Mouse (Mus musculus) lung, postnatal 25 days (tissue): ENCODE data around the gene 5730480H06Rik.
A peak's percentile ranks its signal among the peaks of the same experiment; 100 is the strongest.

Experiments
- DNase-seq: peaks from one replicate; pipeline ENCODE4 v3.0.0; 2022; ENCODE audit warnings: low spot score

The 5730480H06Rik gene

DNA sequence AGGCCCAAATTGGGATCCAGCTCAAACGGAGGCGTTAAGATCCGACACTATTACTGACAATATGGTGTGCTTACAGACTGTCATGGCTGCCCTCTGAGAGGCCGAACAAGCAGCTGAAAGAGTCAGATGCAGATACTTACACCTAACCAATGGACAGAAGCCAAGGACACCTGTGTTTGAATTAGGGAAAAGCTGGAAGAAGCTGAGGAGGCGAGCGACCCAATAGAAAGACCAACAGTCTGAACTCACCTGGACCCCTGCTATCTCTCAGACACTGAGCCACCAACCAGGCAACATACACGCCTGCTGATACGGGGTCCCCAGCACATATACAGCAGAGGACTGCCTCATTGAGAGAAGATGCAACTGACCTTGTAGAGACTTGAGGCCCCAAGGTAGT is at the start of gene 5730480H06Rik:
5730480H06Rik (plus strand) TSS at position 301 of the 400 bp plus-strand sequence.
- no peak for DNase-seq

DNA sequence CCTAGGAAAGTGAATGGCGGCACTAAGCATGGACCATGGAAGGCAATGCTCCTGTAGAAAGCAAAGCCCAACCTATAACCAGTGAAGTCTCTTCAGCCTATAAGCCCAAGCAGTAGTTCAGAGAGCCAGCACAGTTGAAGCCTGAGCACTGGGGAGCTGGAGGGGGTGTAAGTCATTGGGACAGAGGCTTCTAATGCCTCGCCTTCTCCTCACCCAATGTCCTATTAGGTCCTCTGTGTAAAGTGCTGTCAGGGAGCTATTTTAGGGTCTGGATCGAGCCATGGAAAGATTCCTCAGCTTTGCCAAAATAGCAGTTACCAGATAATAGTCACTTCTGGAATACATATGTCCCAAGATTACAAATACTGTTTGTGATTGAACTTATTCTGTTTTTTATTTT is 26.6 kb upstream of the 5730480H06Rik start:
- peak; percentile 4 for DNase-seq

DNA sequence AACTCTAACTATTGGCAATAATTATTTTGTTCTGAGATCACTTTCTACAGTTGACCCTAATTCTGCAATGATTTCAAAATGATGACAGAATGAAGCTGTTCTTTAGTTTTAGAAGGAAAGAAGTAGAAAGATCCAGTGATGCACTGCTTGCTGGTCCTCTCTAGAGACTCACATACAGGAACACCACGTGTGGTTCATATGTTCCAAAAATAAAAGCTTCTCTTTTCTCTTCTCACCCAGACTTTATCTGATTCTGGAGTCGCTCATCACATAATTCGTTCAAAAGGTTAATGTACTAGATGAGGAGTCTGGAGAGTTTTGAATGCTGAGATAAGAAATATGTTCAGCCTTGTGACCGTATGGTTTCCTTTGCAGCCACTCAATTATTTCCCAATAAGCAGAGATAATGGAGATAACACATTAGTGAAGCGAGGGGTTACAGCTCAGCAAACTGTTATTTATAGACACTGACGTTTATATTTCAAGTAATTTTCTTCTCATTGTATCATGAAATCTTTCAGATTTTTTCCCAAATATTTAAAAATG is 12.6 kb upstream of the 5730480H06Rik start:
- DNase-seq: peak; percentile 40

DNA sequence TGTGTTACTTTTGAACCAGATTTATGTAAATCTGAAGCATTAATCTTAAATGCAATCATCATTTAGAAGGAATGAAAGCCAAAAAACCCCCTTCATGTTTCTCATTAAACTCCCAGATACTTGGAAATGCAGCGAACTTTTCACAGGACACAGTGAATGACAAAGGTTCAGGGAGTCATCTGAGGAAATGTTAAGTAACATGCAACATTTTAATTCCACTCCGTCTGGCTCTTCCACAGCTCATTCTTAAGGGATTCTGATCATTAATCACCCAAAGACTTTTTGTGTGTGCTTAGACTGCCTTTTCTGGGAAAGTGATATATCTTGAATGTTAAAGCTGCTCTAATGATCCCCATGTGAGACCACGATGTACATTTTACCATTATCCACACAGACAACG is 7.2 kb upstream of the 5730480H06Rik start:
- DNase-seq: no peak

DNA sequence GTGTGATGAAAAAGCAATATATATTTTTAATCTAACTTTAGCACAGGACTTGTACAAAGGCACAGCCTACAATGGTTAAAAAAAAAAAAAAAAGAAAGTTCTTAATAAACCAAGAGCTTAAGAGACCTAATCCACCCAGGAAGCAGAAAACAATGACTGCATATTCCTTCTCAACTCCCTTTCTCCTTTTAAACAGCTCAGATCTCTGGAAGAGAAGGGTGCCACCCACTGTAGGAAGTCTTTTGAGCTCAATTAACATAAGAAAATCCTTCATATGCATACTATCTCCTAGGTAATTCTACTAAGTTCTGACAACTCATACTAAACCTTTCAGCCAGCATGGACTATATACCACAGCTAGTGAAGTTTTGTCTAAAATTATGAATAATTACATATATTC is 1.5 kb upstream of the 5730480H06Rik start:
- DNase-seq: no peak

DNA sequence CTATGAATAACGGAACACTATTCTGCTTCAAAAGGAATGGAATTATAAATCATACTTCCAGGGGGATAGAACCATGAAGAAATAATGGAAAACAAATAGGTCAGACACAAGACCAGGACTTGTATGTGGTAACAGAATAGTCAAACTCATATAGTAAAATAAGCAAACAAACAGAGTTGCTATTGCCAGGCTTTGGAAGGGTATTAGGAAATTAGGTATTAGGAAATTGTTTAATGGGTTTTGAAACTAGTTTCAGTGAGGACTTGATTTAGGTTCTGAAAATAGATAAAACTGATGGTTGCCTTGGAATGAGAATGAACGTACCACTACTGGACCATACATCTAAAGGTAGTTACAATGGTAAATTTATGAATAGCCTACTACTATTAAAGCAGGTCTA is 2.0 kb downstream of the 5730480H06Rik start:
- no peak for DNase-seq

DNA sequence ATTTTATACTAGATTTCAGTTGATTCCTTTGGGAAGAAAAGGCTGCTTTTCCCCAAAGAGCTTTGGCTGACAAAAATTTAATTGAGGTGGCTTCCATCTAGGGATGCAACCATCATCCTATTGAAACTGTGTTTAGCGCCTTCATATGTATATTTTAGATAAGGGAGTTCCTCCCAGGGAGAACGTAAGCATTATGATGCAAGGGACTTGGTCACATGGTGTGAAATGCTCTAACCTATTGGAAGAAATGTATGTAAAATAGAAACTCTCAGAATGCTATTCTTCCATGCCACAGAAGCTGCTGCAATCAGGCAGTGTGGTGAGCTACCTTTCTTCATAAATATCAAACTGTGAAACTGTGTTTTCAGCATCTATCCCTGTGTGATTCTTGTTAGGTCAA is 3.1 kb downstream of the 5730480H06Rik start:
- no peak for DNase-seq

DNA sequence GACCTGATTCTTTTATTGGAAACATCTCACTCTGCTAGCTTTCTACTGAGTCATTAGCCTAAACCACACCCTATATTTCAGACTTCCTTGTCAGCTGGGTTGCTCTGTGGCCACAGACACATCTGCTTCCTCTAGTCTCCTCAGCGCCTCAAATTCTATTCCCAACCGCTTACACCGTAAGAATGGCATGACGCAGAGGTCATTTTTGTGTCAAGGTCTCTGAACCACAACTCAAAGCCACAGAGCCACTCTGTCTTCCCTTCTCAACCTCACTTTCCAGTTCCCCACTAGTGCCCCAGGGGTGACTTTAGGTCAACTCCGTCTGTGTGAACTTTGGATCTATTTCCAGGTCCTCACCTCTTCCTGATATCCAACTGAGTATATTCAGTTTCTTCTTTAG is 3.7 kb downstream of the 5730480H06Rik start:
- DNase-seq: no peak

DNA sequence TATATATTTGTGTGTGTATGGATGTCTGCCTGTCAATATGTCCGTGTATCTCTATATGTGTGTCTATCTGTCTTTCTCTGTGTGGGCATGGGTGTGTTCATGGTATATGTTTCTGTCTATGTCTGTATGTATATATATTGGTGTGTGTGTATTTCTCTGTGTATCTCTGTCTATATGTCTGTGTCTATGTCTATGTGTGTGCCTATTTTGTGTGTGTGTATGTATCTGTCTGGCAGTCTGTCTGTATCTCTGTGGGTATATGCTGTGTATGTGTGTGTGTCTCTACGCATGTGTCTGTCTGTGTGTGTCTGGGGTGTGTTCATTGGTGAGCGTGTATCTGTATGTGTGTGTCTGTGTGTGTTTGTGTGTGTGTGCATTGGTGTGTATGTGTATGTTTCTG is 5.7 kb downstream of the 5730480H06Rik start:
- DNase-seq: no peak

DNA sequence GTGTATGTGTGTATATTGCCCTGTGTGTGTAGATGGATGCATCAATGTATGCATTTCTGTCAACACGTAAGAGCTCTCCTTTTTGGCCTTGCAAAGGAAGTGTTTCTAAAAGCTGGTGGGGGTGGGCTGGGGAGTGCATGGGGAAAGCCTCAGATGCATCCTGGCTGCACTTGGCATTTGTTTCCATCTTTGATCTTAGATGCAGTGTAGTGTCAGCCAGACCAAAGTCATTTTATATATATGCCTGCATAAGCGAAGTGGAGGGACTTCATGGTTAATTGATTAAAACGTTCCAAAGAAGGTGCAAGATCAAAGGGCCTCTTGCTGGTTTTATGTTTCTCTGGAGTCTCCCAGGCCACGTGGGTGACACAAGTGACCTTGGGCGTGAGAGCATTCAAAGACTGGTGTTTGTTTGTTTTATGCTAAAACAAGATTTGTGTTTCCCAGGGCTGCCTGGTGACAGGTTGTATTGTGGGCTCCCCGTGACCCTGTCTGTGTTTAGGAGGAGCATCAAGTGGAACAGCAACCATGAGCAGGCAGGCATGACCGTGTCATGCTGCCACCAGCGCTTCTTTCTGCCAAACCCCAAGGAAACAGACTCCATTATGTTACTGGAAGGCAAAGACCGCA is 6.2 kb downstream of the 5730480H06Rik start:
- no peak for DNase-seq

DNA sequence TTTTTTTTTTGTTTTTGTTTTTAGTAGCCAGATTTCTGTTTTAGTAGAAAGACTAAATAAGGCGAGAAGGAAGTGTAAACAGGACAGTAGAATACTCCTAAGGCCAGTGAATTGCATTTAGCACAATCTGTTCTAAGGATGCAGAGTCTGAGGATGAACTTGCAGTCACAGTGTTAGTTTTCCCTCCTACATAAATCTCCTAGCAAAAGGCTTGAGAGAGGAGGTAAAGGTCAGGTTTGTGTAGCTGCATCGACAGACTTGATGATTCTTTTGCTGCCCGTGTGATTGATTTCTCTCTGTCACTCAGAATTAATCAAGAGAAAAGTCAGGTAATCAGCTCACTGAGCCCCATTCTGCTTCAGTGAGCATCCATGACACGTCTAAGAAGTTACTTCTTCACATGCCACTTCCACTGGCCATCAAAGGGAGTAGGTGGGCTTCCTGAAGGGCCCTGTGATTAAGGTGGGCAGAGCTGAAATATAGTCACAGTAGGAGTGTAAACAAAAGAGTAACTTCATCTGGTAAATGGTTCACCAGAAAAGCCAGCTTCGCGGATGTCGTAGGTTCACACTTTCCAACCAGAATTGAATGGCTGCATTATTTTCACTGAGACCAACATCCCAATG is 13.2 kb downstream of the 5730480H06Rik start:
- no peak for DNase-seq

DNA sequence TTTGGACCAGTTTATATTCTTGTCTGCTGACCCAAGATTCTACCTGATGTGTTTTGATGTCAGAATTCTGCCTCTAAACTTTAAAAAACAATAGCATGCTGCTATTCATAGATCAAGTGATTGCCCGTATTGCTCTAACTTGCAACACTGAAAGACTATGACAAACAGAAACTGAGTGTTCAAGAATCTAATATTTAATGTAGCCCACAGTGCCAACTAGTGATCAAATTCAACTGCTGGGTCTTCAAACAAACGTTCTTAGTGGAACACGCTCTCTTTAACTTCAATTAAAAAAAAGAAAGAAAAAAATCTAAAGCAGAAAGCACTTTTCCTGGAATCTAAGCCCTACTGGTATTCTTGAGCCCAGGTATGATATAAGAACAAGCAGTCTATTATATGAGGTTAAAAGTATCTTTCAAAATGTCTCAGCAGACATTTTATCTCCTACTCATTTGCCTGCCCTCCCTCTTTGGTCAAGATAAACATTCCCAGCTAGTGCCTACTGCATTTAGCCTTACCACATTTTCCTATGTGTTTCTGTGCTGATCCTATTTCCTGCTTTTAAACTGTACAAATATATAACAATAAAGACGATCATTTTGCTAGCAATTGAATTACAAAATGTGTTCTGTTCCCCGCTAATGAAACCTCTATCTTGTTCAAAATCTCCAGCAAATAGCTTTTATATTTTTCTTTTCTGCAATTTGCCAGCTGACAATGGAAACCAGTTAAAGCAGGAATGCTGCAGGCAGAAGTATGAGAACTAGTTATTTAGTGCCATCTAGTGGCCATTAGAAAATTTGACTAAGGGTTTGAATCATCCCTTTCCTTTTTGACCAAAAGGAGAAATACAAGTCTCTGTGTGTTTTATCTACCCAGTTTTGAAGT is 17.6 kb downstream of the 5730480H06Rik start:
- peak; percentile 24 for DNase-seq

DNA sequence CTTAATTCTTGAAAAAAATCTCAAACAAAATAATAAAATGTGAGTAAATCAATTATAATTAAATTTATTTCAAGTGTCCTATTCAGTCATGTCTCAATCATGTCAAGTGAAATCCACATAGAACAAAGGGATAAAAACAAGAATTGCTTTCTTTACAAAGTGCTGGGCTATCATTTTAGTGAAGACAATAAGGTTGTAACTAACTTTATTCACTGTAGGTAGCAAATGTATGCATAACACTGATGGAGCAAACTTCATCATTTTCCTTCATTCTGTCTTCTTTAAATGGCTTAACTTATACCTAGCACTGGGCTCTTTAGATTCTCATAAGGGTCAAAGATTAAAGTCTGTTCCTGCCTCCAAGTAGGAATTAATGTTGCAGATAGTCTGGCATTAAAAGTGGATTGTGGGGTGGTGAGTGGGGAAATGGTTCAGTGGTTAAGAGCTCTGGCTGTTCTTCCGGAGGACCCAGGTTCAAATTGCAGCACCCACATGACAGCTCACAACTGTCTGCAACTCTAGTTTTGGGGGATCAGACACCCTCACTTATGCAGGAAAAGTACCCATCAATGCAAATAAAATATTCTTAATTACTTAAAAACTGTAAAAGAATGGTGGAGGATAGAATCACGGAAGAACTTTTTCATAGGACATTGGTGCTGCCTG is 18.4 kb downstream of the 5730480H06Rik start:
- no peak for DNase-seq

DNA sequence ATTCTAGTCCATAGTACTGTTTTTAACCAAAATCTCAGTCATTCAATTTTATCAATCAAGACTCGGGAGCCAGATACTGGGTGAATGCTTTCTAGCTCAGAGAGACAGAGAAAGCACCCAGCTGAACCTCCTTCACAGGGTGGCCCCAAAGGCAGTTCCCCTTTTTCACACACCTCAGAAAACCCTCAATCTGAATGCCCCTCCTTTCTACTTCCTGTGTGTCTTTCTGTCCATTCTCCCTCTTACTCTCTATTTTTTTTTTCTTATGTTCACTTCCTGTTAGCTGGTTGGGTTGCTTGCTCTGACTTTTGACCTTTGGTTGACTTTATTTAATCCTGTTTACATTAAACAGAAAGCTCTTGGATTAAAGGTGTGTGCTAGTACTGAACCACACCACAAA is 21.6 kb downstream of the 5730480H06Rik start:
- DNase-seq: no peak

DNA sequence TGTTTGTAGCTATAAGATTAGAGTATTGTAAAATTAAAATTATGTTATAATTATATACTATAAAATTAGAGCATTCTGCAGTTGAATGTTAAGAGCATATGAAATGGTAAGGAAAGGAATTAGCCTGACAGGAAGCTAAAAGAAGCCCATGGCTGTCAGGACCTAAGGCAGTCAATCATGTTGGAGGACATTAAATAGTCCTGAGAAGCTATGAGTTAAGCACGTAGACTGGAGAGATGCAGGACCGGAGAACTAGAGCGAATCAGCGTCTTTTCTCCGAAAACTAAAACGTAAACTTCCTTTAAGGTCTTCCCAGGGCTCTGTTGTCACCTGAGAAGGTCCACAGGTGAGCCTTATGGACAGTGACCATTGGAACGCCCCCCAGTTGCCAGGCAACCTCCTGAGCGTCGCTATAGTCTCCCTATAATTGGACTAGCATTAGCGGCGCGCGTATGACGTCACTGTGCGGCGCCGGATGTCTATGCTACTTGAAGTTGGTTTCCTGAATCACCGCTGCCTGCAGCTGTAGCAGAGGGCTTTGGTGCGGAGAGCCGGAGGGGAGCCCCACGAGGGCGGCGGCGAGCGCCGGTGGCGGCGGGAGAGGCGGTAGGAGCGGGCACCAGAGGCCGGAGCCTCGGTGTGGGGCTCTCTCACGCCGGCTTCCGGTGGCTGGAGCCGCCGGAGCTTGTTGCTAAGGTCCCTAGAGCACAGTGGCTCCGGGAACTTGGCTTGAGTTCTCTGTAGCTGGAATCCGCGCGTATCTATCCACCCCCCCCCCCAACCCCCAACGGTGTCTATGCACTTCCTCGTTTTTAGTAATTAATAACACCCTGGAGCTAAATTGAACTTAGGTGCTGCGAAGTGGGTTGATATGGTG is 44.4 kb downstream of the 5730480H06Rik start:
- DNase-seq: peak; percentile 94

DNA sequence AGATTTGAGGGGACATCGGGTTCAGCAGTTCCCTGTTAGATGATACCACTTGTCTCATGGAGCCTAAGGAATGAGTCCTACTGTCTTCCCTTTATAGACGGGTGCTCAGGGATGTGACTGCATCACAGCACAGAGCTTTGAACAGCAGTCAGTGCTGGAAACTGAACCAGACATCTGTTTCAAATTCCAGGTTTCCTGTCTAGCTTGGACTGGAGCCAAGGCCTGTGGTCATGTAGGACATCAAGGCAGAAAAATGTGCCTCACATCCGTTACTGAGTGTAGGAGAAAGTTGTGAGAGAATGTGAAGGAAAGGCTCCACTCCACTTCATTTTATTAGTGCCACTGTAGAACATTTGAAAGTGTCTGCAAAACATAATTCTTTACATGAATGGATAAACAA is 74.7 kb downstream of the 5730480H06Rik start:
- no peak for DNase-seq

DNA sequence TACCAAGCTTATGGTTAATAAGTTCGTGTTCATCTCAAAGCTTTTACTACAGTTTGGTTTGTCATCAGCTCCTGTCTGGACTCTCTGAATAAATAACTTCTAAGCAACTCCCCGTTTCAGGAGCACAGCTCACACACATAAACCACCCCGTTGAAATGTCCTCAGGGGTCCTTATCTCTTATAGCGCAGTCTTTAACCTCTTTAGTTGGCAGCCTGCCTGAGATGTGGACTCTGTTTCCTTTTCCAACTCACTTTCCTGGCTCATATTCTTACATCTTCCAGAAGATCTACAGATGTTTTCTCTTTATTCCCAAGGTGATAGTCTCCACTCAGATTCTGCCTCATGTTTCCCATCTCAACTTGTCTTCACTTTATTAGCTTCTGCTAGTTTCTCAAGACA is 80.5 kb downstream of the 5730480H06Rik start:
- no peak for DNase-seq

DNA sequence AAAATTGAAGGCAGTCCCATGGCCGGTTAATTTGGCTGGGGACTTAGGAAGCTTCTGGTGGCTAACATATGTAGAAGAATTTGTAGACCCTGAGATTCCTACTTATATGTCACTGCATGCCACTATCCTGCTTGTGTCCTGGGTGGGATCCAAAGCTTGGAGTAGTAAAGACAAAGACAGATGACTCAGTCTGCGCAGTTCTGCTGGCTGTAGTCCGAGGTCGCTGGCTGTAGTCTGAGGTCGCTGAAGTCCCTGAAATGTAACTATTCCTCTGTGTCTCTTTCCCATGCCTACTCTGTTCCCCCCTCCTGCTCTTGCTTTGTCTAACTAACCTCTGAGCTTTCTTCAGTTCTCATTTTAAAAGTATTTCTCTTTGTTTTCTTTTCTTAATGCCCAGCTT is 82.6 kb downstream of the 5730480H06Rik start:
- no peak for DNase-seq

DNA sequence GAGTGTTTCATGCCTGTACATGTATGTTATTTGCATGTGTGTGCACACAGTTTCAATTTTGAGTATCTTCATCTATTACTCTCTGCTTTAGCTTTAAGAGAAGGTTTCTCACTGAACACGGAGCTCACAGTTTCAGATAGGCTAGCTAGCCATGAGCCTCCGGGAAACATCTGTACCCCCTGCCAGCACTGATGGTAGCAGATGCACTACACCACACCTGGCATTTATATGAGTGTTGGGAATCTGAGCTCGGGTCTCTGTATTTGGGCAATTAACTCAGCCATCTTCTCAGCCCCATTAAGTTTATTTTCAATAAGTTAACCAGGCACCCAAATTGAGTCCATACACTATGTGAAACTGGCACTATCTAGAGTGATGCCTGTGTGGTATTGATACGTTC is 83.7 kb downstream of the 5730480H06Rik start:
- no peak for DNase-seq

DNA sequence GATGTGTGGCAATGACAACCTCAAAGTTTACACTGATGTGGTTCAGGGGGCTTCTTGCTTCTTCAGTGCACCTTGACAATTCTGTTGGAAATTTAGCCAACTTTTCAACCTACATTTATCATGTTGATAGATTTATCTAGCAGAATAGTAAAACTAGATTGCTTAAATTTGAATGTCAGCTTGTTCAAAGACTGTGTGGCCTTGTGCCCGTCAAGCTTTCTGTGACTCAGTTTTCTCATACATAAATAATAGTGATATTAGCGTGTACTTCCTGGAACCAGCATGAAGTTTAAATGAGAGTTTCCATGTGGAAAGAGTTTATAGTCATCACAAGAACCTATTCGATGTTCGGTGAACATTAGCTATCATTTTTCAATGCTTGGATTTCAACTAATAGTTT is 84.5 kb downstream of the 5730480H06Rik start:
- DNase-seq: no peak

DNA sequence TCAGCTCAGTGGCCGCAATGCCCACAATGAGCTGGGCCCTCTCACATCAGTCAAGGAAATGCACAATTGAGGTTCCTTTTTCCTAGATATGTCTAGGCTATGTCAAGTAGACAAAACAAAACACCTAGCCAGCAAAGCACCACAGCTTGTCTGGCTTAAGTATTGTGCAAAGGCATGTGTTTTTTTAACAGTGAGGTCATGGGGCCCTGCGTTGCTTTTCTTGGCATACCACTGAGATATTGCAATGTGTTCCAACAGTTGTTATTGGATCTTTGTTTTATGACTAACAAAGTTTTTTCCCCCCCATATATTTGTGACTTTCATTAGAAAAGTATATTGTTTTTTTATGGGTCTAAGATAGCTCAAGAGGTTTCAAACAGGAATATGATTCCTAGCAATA is 92.0 kb downstream of the 5730480H06Rik start:
- DNase-seq: no peak
